Mouse (Mus musculus) heart, adult 2 months (tissue): ENCODE results near the gene Zmynd8.

Source experiments
- EP300 ChIP-seq: fragments of 200-500 bp; IDR thresholded peaks from 2 replicates; pipeline ENCODE4 v1.6.1; 2011; ENCODE audit warnings: low read depth, low read length, control low read depth; ENCODE audit not compliant: insufficient read depth
- POLR2A ChIP-seq: fragments of 200-500 bp; IDR thresholded peaks from 2 replicates; pipeline ENCODE4 v1.6.1; 2011; ENCODE audit warnings: mild to moderate bottlenecking, low read depth, low read length, control low read depth; ENCODE audit not compliant: insufficient read depth

DNA sequence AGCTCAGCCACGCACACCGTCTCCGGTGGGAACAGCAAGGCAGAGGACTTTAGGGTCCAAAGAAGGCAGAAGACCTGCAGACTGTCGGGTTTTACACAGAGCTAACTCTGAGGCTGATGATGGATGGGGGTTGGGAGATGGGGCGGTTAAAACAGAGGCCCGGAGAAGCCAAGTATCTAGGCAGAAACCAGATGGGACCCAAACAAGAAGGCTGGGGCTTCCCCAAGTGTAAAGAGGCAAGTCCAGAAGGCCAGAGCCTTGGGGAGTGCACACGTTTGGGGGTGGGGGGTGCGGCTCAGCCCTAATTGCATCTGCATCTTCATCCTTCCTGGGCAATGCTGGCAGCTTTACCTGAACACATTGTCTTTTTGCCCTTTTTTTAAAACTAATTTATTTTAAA is 85.9 kb downstream of the Zmynd8 start:
- TF ChIP-seq EP300 (no peak), POLR2A (no peak)
